Mouse (Mus musculus): ENCODE results near the gene Frat2.

The Frat2 gene

GRCm38 (mm10) chr19:41822589-41822988 lies 25.3 kb downstream of the Frat2 start:
- no peak for DNase-seq (ENCODE audit: low read depth, low spot score)

- DNase-seq (ENCODE audit: low read depth, low spot score) = peak; percentile 65
Observed at GRCm38 (mm10) chr19:41821436-41821835, 26.5 kb downstream of the Frat2 start.

- no peak for DNase-seq (ENCODE audit: low read depth, low spot score)
Observed at GRCm38 (mm10) chr19:41818749-41819148, 29.2 kb downstream of the Frat2 start.

- no peak for DNase-seq (ENCODE audit: low read depth, low spot score)
Observed at GRCm38 (mm10) chr19:41817325-41817724, 30.6 kb downstream of the Frat2 start.

GRCm38 (mm10) chr19:41816915-41817314 lies 31.0 kb downstream of the Frat2 start:
- DNase-seq (ENCODE audit: low read depth, low spot score) = peak; percentile 31

- no peak for DNase-seq (ENCODE audit: low read depth, low spot score)
Observed at GRCm38 (mm10) chr19:41816410-41816809, 31.5 kb downstream of the Frat2 start.

- DNase-seq (ENCODE audit: low read depth, low spot score) = no peak
Observed at GRCm38 (mm10) chr19:41813374-41813773, 34.6 kb downstream of the Frat2 start.

- DNase-seq (ENCODE audit: low read depth, low spot score) = no peak
Observed at GRCm38 (mm10) chr19:41812525-41812924, 35.4 kb downstream of the Frat2 start.

GRCm38 (mm10) chr19:41810074-41810473 lies 37.9 kb downstream of the Frat2 start:
- no peak for DNase-seq (ENCODE audit: low read depth, low spot score)

- no peak for DNase-seq (ENCODE audit: low read depth, low spot score)
Observed at GRCm38 (mm10) chr19:41808104-41808634, 39.8 kb downstream of the Frat2 start.

- no peak for DNase-seq (ENCODE audit: low read depth, low spot score)
Observed at GRCm38 (mm10) chr19:41807497-41807896, 40.4 kb downstream of the Frat2 start.

GRCm38 (mm10) chr19:41805831-41806230 lies 42.1 kb downstream of the Frat2 start:
- DNase-seq (ENCODE audit: low read depth, low spot score) = peak; percentile 73

- peak; percentile 91 for DNase-seq (ENCODE audit: low read depth, low spot score)
Observed at GRCm38 (mm10) chr19:41803322-41803721, 44.6 kb downstream of the Frat2 start.

- DNase-seq (ENCODE audit: low read depth, low spot score) = peak; percentile 98
Observed at GRCm38 (mm10) chr19:41801742-41802369, 46.1 kb downstream of the Frat2 start, which contains the start of gene Arhgap19. Arhgap19 (minus strand) TSS chr19:41802047.

GRCm38 (mm10) chr19:41800986-41801741 lies 46.8 kb downstream of the Frat2 start:
- DNase-seq (ENCODE audit: low read depth, low spot score) = no peak

- DNase-seq (ENCODE audit: low read depth, low spot score) = no peak
Observed at GRCm38 (mm10) chr19:41800451-41800850, 47.5 kb downstream of the Frat2 start.

- DNase-seq (ENCODE audit: low read depth, low spot score) = no peak
Observed at GRCm38 (mm10) chr19:41797536-41797935, 50.4 kb downstream of the Frat2 start.

- DNase-seq (ENCODE audit: low read depth, low spot score) = no peak
Observed at GRCm38 (mm10) chr19:41796789-41797327, 51.1 kb downstream of the Frat2 start.

- no peak for DNase-seq (ENCODE audit: low read depth, low spot score)
Observed at GRCm38 (mm10) chr19:41796148-41796760, 51.7 kb downstream of the Frat2 start.

Data from ES-CJ7 (cell line).